Mouse (Mus musculus) cortical plate, adult 2 months (tissue): Measurements from ENCODE around the gene Ipo4.

ENCODE experiments used
- CTCF ChIP-seq: fragments of 200-500 bp; IDR thresholded peaks from 2 replicates; pipeline ENCODE4 v1.5.1; 2011; ENCODE audit warnings: mild to moderate bottlenecking, control low read depth, low read length; ENCODE audit not compliant: insufficient read depth; ENCODE audit errors: extremely low read depth
- POLR2A ChIP-seq: fragments of 200-500 bp; IDR thresholded peaks from 2 replicates; pipeline ENCODE4 v1.6.1; 2011; ENCODE audit warnings: mild to moderate bottlenecking, low read length, control low read depth; ENCODE audit not compliant: insufficient read depth; ENCODE audit errors: extremely low read depth

GRCm38 (mm10) chr14:55659960-55660573, 24.3 kb upstream of the Ipo4 start, which contains the start of gene Mdp1:
- TF ChIP-seq POLR2A (peak; percentile 15; the same call in 1 of the 2 replicates), CTCF (peak; percentile 42)
